Mouse (Mus musculus) left cerebral cortex, adult 6 months (tissue): ENCODE data around the gene Olfr698. TPM values are rescaled to one million over a fixed set of nuclear protein-coding genes. Genes with fewer than 3 reads are reported as not detected.

Experiments used
- long read RNA-seq, 2 experiments: library from polyadenylated mRNA; unstranded; transcript quantifications; one replicate each; pipeline ENCODE4 v2.0.0; 2019 to 2020
- polyA plus RNA-seq: library from polyadenylated mRNA; unstranded; fragments of <200 nt; fragmentation: Nextera tagmentation; gene quantifications from 2 replicates; pipeline ENCODE4 v1.2.3, GENCODE M21; 2021

Olfr698 gene
- polyA plus RNA-seq = not detected in 2 replicates
- long read RNA-seq, experiment 1, partial matches to known transcripts = 0 of 1 reads
- long read RNA-seq, experiment 1, other reads (novel, unspliced or antisense) = 1 of 1 reads
- long read RNA-seq, experiment 2 = 0 reads

DNA sequence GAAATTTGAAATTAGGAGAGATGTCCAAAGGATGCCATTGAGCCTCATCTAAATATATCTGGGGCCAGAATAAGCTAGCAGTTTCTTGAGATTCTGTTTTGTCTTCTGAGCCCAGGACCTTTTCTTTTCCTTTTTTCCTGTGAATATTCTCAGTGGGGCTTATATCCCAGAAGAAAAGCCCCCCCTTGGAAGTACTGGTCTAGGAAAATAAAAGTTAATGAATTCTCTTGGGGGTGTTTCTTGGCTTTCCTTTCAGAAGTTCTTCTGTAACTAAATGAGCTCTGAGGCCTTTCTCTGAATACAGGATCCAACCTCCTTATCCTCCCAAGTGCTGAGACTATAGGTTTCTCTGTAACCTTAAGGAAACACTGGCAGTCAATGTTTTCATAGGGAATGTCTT is at the start of gene Olfr698:
Olfr698 (minus strand) TSS at position 101 of the 400 bp plus-strand sequence.

DNA sequence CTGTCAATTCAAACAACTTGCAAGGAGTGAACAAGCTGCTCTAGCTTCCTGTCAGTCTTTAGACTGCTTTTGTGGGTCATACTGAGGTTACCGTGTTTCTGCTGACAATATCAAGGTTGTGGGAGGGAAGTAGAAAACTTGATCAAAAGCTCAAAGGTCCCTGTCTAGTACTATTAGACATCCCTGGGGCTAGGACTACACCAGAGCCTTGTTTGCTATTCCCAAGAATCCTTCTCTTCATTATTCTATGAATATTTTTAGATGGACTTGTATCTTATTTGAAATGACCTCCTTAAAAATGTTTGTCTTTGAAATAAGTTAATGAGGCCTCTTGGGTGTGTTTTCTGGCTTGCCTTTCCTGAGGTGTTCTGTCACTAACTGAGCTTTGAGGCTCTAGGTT is 37.9 kb upstream of the Olfr698 start, which contains the start of gene Olfr699:
Olfr699 (minus strand) TSS at position 101 of the 400 bp plus-strand sequence.

DNA sequence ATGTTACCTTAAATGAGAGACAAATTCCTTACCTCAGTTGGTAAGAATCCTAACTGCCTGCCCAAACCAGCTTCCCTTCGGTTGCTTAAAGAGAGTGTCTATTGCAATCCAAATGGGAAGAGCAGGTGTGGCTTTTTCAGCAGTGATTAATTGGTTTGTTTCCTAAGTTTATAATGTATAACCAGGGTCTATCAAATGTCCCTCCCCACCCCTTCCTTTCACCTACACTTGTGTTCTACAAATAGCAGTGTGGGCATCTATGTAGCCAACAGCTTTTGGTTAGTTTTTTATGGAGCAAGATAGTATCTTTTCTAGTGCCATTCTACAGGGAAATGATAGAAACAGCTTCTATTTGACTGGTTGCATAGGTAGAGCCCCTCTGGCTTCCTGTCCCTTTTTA is 12.9 kb downstream of the Olfr698 start, which contains the start of gene Olfr697:
Olfr697 (minus strand) TSS at position 101 of the 400 bp plus-strand sequence.

DNA sequence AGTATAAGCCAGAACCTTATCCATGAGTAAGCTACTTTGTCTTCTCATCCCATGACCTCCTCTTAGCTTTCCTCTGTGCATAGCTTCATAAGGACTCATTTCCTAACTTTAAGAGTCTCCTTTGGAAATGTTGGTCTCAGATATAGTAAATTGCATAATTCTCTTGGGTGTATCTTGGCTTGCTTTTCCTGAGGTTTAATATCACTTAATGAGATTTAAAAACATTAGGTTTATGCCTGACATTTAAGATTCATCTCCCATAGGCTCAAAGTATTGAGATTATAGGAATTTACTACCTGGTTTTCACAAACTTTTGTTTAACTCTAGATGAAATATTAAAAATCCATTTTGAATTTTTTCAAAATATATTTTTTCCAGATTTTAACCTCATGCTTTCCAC is 38.9 kb downstream of the Olfr698 start, which contains the start of gene Olfr695:
Olfr695 (minus strand) TSS at position 101 of the 400 bp plus-strand sequence.

Other genes starting within 250 kb of the Olfr698 start
- not detected in 2 replicates for gene Olfr693, start 74.8 kb downstream of the Olfr698 start, polyA plus RNA-seq
- not detected in 2 replicates for gene Olfr694, start 63.6 kb downstream of the Olfr698 start, polyA plus RNA-seq
- gene Olfr695, start 39.0 kb downstream of the Olfr698 start, polyA plus RNA-seq = not detected in 2 replicates
- gene Olfr697, start 13.0 kb downstream of the Olfr698 start, polyA plus RNA-seq = not detected in 2 replicates
- gene Olfr699, start 37.8 kb upstream of the Olfr698 start, polyA plus RNA-seq = not detected in 2 replicates
- gene Olfr700, start 53.4 kb upstream of the Olfr698 start, polyA plus RNA-seq = not detected in 2 replicates
- gene Olfr701, start 58.7 kb upstream of the Olfr698 start, polyA plus RNA-seq = not detected in 2 replicates
- not detected in 2 replicates for gene Olfr702, start 78.5 kb upstream of the Olfr698 start, polyA plus RNA-seq
- not detected in 2 replicates for gene Olfr703, start 88.0 kb upstream of the Olfr698 start, polyA plus RNA-seq
- gene Olfr704, start 107.8 kb upstream of the Olfr698 start, polyA plus RNA-seq = not detected in 2 replicates
- not detected in 2 replicates for gene Olfr705, start 121.5 kb upstream of the Olfr698 start, polyA plus RNA-seq
- not detected in 2 replicates for gene Olfr706, start 132.8 kb upstream of the Olfr698 start, polyA plus RNA-seq
- gene Olfr707, start 145.8 kb upstream of the Olfr698 start, polyA plus RNA-seq = not detected in 2 replicates
- gene Olfr1532-ps1, start 152.6 kb upstream of the Olfr698 start, polyA plus RNA-seq = not detected in 2 replicates
- not detected in 2 replicates for gene Olfr709-ps1, start 176.8 kb upstream of the Olfr698 start, polyA plus RNA-seq
- not detected in 2 replicates for gene Olfr710, start 192.9 kb upstream of the Olfr698 start, polyA plus RNA-seq
- gene Olfr6, start 208.5 kb upstream of the Olfr698 start, polyA plus RNA-seq = not detected in 2 replicates
- not detected in 2 replicates for gene Olfr711, start 220.1 kb upstream of the Olfr698 start, polyA plus RNA-seq